Mouse (Mus musculus) layer of hippocampus, postnatal 14 days (tissue): ENCODE data around the gene Chpf. TPM values are rescaled to one million over a fixed set of nuclear protein-coding genes. Genes with fewer than 3 reads are reported as not detected.

Experiments used
- DNase-seq, 2 experiments: peaks; one replicate each; pipeline ENCODE4 v3.0.0; 2021 to 2022; ENCODE audit warnings: low spot score in 2 of 2, mixed read lengths in 1 of 2
- total RNA-seq, 2 experiments: library from RNA; stranded (reverse); gene quantifications; 2 replicates each; pipeline ENCODE4 v1.2.3; 2021

Chpf gene
- total RNA-seq, 2 experiments from 2014 or later: 71.2 to 78.5 TPM

DNA sequence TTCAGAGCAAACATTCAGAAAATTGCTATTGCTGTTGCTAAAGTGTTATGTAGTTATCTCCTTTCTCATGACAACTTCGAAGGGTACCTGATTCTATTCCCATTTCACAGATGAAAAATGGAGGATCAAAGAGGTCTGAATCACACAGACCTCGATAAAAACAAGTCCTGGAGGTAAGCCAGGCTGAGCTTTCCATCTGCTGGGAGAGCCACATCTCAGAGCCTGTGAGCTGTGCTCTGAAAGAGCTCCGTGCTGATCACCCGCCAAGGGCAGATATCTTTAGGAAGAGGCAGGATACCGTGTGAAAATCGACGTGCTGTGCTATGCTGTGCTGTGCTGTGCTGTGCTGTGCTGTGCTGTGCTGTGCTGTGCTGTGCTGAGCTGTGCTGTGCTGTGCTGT lies 18.8 kb downstream of the Chpf start:
- no peak for DNase-seq

DNA sequence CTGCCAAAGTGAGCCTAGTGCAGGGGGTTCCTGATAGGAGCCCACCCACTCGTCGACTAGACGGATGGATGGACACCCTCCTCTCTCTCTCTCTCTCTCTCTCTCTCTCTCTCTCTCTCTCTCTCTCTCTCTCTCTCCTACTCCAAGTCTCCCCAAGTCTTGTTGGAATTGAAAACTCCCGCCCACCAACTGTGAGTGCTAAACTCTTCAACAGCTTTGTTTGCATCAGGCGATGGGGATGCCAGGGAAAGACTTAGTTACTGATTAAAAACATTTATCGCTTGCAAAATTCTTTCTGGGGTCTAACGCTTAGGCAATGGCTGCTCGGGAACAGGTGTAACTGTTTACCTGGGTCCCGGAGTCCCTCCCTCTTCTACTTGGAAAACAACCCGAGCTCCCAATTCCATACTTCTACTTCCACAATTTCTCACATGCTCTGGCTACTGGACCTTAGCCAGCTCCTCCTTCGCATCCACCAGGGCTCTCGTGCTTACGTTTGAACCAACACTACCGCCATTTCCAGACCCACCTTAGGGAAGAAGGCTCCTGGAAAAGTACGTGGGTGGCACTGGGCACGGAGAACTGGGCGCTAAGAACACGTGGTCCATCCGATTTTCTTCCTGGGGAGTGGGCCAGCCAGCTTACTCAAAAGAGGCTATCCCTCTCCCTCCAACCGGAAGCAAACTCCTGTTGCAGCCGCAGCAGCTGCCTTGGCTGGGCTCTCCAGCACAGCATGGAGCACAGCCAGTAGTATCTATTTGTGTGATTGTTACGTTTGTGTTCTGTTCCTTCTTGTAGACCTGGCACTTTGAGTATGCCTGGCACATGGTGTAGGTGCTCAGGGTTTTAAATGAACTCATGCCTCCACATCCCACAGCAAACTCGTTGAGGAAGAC lies 20.1 kb downstream of the Chpf start:
- no peak for DNase-seq

DNA sequence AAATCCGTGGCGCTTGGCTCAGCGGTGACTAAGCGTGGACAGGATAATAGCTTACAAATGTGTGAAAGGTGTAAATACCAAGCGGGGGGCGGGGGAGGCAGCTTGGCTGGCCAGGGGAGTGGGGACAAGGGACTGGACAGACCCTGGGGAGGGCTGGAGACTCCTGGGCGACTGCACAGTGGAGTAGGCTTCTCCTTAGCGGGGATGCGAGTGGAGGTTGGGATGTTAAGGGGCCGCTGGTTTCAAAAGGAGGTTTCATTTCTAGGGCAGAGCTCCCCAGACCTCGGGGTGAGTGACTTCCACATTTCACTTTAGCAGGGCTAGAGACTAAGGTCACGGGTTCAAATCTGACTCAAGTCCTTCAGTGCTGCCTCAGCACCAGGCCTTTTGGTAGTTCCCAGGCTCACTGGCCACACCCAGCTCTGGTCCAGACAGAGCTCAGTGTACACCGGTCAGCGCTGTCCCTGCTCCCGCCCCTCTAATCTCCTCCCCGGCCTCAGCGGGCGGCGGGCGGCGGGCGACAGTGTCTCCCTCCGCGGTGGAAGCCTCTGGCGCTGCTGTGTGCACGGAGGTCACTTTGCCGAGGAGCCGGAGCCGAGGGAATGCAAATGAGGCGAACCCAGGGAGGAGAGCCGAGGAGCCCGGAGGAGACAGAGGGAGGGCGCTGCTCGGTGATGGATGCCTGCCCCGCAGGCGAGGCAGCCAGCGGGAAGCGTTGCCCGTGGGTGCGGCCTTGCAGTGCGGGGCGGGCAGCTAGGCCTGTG lies 20.9 kb downstream of the Chpf start:
- no peak for DNase-seq

DNA sequence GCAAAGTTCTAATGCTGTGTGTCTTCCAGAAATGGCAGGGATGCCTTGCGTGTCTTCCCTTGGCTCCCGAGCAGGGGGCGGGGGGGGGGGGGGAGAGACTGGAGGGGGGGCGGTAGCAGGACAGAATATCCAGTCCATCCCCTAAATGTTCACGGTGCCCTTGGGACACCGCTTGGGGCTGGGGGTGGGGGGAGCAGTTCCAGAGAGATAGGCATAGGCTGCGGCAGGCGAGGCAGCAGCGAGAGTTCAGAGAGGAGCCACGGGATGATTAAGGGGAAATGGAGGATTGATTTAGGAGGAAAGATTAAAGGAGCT lies 21.4 kb downstream of the Chpf start:
- no peak for DNase-seq

DNA sequence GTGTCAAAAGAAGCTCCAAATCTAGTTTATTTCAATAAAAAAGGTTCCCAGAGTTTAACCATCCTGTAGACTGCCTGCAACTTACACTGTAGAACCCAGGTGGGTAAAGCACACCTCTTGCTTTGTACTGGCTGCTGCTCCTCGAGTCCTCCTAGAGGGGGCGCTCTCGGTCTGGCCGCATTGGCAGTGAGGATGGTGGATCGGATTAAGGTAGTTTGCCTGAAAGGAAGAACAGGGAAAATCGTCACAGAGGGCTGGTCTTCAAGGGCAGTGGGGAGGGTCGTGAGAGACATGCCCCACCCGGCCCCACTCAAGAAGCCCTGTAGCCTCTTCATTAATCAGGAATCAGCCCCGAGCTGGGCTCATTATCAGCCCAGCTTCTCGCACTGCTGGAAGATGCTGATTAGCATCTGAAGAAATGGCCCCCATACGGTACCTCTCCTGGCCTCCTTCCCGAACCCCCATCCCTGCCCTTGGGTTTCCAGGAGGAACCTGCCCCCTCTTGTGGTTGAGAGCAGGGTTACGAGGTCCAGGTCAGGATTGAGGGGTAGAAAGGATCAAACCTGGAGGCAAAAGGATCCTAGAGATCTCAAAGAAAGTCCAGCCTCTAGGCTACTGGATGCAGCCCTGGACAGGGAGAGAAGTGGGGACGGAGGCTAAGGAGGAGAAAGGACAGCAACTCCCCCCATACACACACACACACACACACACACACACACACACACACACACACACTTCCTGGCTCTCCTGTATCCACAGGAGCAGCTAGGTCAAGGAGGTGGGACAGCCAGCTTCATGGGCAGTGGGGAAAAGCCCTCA lies 22.2 kb downstream of the Chpf start:
- DNase-seq: no peak

DNA sequence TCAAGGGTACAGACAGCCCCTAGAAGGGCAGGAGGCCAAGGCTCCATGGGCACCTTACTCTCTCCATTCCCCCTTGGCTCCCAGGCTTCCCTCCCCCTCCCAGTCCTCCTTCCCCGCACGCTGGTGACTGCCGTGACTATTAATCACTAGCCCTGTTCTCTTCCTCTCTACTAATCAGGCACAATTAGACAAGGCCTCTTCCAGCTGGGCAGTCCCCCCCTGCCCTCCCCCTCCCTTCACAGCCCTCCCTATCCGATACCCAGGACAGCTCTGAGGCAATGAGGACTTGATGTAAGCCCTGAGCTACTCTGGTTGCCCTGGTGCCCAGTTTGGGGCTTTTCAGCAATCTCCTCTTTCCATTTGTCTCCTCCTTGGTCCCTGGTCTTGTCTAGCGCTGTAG lies 23.2 kb downstream of the Chpf start:
- DNase-seq: no peak

DNA sequence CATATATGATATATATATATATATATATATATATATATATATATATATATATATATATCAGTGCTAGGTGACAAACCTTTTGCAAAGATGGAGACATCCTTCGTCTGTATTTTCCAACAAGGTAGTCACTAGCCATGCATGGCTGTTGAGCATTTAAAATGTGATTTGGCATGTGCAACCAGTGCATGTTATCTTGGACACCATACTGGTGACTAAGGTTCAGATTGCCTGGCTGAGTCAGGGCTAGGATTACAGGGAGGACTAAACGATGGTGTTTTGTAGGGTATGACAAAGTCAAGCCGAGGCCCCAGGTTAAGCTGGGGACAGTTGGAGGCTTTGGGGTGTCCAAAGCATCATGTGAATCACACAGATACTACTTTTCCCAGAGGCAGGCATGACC lies 23.7 kb downstream of the Chpf start:
- DNase-seq: no peak

DNA sequence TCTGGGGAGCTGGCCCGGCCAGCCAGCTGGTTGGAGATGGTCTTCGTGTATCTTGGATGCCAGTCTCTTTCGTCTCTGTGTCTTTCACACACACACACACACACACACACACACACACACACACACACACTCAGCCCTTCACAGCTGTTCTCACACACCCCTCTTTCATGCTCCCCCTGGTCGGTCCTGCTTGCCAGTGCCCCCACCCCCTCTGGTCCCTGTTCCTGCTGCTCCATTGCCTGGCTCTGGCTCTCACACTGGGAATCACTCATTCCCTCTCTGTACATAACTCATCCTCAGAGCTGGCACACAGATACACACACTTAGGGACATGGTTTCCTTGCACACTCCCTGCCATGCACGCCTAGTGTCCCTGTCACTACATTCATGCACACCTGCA lies 27.2 kb downstream of the Chpf start:
- no peak for DNase-seq

DNA sequence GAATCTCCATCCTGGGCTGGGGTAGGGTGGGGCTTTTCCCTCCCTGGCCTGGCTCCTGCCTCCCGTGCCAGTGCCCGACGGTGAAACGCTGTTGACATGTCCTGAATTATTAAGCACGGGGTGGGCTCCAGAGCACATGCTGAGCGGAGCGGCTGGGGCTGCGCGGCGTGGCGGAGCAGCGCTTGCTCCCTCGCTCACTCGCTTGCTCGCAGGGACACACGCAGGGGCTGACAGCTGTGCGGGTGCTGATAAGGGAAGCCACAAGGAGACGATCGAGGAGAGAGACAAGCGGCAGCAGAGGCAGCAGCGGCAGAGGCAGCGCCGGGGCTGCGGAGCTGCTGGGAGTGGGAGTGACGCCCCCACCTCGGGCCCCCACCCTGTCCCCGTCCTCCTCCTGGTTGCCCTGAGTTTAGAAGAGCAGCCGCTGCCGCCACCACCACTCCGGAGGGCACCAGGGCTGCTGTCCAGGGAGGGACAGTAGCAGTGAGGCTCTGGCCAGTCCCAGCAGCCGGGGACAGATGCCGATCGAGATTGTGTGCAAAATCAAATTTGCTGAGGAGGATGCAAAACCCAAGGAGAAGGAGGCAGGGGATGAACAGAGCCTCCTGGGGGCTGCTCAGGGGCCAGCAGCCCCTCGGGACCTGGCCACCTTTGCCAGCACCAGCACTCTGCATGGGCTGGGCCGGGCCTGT lies 28.6 kb downstream of the Chpf start, which contains the start of gene Asic4:
Gene Asic4 (plus strand): TSS at position 123 of the 692 bp plus-strand sequence.
- DNase-seq: no peak

DNA sequence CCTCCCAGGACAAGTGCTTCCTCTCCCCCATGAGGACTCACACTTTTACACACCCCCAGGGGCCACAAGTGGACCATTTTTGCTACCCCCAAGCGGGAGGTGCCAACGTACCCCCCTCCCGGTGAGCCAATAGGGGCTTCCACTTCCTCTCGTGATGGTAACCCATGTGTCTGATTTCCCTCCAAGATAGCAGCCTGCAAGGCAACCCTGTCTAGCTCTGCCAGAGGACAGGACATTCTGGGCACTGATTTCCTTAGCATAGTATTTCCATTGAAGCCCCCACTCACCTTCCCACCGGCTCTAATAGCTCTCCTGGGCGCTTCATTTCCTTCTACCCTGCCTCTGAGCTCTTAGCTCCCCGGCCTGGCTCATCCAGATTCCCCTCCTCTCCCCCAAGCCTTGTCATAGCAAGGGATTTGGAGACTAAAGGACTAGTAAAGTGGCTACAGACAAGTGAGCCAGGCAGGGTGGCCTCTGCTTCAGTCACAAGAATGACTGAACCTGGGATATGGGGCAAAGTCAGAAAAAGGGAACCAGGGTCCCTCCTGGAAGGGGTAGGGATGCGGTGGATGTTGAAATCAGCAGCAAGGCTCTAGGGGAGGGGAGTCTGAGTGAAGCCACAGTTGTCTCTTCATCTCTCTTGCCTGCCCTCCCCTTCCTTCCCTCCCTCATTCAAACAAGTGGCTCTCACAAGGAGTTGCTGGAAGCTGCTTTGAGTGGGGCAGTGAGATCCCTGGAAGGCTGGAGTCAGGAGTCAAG lies 29.6 kb downstream of the Chpf start:
- no peak for DNase-seq

DNA sequence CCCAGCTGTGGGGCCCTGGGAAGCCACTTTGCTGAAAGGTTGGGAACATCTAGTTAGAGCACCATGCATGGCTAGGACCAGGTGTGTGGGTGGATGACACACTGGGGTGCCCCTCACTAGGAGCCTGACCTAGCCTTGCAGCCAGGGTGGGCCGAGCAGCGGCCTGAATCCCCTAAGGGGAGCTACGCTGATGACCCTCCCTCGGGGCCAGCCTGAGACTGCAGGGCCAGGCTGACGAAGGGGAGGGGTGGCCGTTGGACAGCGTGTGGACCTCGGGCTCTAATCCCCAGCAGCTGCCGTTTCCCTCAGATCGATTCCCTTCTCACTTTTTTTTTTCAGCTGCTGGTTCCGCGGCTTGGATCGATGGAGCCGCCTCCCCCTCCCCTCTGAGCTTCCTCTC lies 30.2 kb downstream of the Chpf start:
- DNase-seq: no peak

DNA sequence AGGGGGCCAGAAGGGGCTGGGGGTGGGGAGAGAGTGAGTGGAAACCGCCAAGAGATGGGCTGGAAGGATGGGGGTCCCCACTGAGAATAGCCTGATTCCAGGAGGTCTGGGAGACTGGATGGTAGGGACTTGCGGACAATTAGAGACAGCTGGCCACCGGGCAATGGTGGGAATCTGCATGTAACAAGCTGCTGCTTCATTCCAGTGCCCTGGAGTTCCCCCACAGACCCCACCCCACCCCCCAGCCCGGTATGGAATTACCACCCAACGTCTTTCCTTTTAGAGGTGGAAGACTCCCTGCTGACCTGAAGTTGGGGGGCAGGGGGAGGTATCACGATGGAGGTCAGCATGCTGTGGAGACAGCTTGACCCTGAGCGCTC lies 31.1 kb downstream of the Chpf start:
- DNase-seq: no peak

DNA sequence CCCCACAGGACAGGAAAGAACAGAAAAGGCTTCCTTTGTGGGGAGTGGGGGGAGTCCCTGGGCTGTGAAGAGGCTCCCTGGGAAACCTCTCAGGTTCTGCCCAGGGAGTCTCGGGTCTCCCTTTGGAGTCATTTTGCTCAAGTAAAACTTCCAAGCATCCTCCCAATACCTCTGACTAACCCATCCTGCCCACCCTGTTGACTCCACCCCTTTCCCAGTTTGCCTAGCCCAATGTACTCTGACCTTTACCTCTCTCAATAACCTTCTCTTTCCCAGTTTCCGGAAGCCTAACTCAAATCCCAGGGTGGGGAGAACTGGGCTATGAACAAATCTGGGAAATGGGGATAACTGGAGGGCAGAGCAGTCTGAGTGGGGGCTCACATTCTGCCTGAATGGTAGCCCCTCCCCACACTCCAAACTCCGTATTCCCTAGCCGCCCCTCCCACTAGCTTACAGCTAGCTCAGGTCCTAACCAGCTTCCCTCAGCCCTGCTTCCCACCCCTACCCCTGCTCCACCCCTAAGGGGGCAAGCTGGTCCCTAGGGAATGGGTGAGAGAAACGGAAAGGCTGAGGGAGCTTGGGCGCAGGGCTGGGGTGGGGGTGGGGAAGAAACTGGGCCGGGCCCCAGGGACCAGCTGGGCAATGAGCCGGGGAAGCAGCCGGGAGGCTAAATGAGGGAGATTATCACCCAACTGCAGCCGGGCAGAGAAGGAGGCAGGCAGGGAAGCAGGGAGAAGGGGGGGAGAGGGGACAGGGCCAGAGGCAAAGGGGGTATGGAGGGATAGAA lies 31.6 kb downstream of the Chpf start:
- no peak for DNase-seq

DNA sequence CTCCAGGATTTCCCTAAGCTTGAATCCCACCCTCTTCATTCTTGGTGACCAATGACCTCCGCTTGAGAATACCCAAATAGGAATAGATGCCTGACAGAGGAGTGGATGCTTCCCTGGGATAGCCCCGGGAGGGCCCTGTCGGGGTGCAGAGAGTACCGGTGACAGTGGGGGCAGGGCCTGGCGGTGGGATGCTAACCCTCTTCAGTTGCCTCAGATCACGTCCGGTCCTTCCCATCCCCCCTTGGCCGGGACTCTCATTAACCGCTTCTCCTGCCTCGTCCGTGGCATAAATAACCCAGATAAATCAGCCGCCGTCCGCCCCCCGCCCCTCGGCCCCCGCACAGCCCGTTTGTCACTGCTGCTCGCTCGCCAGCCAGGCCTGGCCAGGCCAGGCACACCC lies 32.5 kb downstream of the Chpf start:
- DNase-seq: no peak

DNA sequence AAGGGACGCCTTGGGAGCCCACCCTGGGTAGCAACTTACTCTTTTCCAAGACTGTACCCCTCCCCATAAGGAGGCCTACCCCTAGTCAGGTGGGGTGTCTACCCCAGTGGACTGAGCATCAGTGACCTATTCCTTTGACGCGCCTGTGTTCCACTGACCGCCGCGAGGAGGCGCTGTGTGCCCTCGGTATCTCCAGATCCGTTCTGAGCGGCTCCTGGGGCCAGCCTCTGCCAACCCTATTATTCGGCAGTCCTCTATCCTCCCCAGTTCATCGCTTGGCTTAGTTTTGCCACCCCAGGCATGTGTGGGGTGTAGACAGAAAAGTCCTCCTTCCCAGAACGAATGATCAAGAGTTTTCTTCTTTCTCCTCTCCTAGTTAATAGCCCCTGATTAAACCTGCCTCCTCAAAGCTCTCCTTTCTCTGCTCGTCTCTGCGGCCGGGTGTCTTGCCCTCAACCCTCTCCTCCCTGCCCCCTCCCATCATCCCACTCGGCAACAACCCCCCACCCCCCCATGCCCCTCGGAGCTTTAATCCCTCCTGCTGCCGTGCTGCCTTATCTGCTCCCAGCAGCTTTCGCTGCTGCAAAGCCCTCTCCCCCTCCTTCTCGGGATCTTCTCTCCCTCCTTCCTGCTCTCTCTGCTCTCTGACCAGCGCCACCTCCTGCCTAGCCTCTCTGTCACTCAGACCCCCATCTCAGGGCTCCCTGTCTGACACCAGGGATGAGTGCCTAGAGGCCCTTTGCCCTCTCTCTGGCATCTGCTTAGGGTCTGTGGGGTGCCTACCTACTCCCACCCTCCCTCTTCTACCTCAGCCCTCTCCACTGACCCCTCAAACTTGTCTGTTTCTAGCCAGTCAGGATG lies 33.1 kb downstream of the Chpf start:
- DNase-seq: peak; percentile 75 to 80

DNA sequence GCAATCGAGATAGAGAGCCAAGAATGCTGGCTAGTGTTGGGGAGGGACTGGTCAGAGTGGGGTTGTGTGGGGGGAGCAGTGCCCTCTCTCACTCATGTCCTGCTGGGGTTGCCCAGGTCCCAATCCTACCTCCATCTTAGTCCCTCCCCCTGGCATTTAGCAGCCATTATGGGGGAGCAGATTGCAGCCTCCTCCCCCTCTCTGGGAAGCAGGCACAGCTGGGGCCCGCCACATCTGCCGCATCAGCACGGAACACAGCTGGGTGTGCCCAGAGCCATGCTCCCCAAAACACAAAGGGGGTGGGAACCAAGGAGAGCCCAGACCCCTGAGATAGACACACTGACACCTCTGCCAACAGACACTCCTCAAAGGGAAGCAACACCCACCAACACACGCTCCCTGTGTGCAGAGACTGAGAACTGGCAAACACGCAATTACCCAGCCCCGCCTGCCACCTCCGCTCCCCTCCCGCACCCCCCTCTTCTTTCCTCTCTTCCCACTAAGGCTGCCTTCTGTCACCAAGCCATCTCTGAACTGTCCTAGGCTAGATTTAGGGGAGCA lies 33.9 kb downstream of the Chpf start:
- peak in 1 of 2 experiments; percentile 71 for DNase-seq

DNA sequence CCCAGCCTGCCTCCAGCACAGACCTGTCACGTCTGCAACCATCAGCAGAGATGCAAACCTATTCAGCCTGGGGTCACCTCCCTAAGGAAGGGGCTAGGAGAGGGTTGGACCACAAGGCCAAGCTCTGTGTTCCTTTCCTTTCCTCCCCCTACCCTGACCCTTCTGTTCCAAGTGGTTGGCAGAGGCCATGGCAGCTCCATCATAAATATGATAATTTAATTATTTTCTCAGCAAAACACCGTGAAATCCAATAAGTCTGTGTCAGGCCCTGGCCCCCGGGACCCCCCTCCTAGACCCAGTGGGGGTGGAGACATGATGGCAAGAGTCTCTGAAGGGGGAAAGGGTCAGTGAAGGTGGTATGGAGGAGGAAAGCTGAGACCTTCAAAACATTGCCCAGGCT lies 34.9 kb downstream of the Chpf start:
- DNase-seq: no peak
